Mouse (Mus musculus) embryonic facial prominence, embryonic 12.5 days (tissue): Measurements from ENCODE around the gene Cldn7. TPM values are rescaled to one million over a fixed set of nuclear protein-coding genes. Genes with fewer than 3 reads are reported as not detected.

Experiments used
- ATAC-seq: fragments of 200-750 bp; cut with Nextera tagmentation; 2 replicates; pipeline ENCODE4 v1.8.0; 2017; ENCODE audit not compliant: insufficient number of reproducible peaks, insufficient read depth, low FRiP score, low TSS enrichment
- H3K27ac ChIP-seq: fragments of 300-500 bp; sonication (generic); 2 replicates; pipeline ENCODE4 v1.5.1; 2016; ENCODE audit warnings: mild to moderate bottlenecking
- H3K27me3 ChIP-seq: fragments of 300-500 bp; sonication (generic); 2 replicates; pipeline ENCODE4 v1.6.1; 2016; ENCODE audit warnings: mild to moderate bottlenecking, moderate library complexity
- H3K36me3 ChIP-seq: fragments of 300-500 bp; sonication (generic); 2 replicates; pipeline ENCODE4 v1.6.1; 2016; ENCODE audit warnings: mild to moderate bottlenecking
- H3K4me1 ChIP-seq: fragments of 300-500 bp; sonication (generic); 2 replicates; pipeline ENCODE4 v1.6.1; 2016
- H3K4me2 ChIP-seq: fragments of 300-500 bp; sonication (generic); replicated peaks from 2 replicates; pipeline ENCODE4 v1.6.1; 2016; ENCODE audit warnings: mild to moderate bottlenecking, moderate library complexity
- H3K4me3 ChIP-seq: fragments of 300-500 bp; sonication (generic); 2 replicates; pipeline ENCODE4 v1.5.1; 2016; ENCODE audit warnings: mild to moderate bottlenecking
- H3K9ac ChIP-seq: fragments of 300-500 bp; sonication (generic); 2 replicates; pipeline ENCODE4 v1.6.1; 2016; ENCODE audit warnings: mild to moderate bottlenecking, moderate library complexity
- H3K9me3 ChIP-seq: fragments of 300-500 bp; sonication (generic); 2 replicates; pipeline ENCODE4 v1.6.1; 2016; ENCODE audit warnings: mild to moderate bottlenecking, moderate library complexity
- WGBS: fragments of 180-500 bp; shearing (Covaris S2); methylation state at CpG from one replicate; pipeline ENCODE4 v1.1.7; 2016; 5-methylcytosine and 5-hydroxymethylcytosine counted together
- polyA plus RNA-seq: library from polyadenylated mRNA; unstranded; fragments of >200 nt; fragmentation: Nextera tagmentation; extraction: Ambion mirVana; gene quantifications from 2 replicates; pipeline ENCODE4 v1.2.1, GENCODE M21; 2016

Cldn7 gene
- polyA plus RNA-seq, 1 experiment from 2014 or later = 29.6 TPM

DNA sequence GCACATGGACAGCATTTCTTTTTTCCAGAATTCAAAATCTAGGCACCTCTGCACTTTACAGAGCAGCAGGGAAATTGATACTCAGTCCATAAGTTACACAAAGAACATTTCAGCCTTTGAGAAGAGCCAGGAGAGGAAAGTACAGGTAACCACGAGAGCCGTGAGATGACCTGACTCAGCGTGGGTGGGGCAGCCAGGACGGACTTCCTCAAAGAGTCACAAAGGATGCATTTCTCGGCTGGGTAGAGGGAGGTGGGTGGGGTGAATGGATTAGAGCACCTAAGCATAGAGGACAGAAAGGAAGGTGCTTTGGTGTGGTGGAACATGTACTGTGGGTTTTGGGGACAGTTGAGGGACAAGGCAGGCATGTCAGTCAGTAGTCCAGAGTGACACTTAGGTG lies 2.7 kb upstream of the Cldn7 start:
- ATAC-seq = no peak
- no peaks in the 10 kb centered on the region for H3K36me3 ChIP-seq
- peaks cover 64% of the 10 kb centered on the region for H3K27me3 ChIP-seq
- no peak overlapping the region for H3K4me3 ChIP-seq
- no peak overlapping the region for H3K4me2 ChIP-seq
- H3K27ac ChIP-seq = no peak overlapping the region
- H3K9me3 ChIP-seq = no peaks in the 10 kb centered on the region
- H3K4me1 ChIP-seq = peaks cover 8% of the 10 kb centered on the region; the same call in 1 of the 2 replicates
- no peak overlapping the region for H3K9ac ChIP-seq
- WGBS = 37% methylated on average over 5 of the region's 5 CpGs

DNA sequence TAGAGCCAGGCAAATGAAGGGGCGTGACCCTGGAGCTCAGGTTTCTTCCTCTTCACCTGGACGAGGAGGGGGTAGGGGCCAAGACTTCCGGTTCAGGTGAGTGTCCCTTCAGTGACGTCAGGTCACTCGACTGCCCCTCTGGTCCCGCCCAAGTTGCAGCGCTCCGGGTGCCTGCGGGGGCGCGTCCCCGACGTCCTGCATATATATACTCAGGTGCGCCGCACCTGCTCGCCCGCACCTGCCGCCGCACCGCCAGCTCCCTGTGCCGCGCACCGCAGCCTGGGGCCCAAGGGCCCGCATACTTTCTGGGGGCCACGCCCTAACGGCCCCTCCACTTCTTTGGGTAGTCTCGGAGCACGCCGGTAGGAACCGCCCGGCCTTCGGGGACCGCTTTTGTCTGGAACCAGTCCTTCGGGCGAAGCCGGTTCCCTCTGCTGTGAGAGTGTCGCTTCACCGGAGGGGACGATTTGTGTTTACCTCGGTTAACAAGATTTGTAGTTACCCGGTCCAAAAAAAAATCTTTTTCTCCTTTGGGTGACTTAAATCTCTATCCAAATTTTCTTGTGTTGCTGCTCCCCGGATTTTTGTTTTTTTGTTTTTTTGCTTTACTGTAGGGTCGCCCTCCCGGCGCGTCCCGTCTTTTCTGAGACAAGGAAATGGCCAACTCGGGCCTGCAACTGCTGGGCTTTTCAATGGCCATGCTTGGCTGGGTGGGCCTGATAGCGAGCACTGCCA lies 859 bp downstream of the Cldn7 start:
- Histone ChIP-seq H3K9me3 (no peaks in the 10 kb centered on the region), H3K4me2 (peak overlapping the region; percentile 53), H3K4me1 (peaks cover 8% of the 10 kb centered on the region; the same call in 1 of the 2 replicates), H3K27ac (0 out of 2 replicates have a peak overlapping the region, but pooled peaks have one; percentile 52), H3K4me3 (peak overlapping the region; percentile 37), H3K27me3 (peaks cover 74% of the 10 kb centered on the region), H3K36me3 (peaks cover 29% of the 10 kb centered on the region), H3K9ac (no peak overlapping the region)
- no peak for ATAC-seq
- 3% methylated on average over 46 of the region's 49 CpGs for WGBS

DNA sequence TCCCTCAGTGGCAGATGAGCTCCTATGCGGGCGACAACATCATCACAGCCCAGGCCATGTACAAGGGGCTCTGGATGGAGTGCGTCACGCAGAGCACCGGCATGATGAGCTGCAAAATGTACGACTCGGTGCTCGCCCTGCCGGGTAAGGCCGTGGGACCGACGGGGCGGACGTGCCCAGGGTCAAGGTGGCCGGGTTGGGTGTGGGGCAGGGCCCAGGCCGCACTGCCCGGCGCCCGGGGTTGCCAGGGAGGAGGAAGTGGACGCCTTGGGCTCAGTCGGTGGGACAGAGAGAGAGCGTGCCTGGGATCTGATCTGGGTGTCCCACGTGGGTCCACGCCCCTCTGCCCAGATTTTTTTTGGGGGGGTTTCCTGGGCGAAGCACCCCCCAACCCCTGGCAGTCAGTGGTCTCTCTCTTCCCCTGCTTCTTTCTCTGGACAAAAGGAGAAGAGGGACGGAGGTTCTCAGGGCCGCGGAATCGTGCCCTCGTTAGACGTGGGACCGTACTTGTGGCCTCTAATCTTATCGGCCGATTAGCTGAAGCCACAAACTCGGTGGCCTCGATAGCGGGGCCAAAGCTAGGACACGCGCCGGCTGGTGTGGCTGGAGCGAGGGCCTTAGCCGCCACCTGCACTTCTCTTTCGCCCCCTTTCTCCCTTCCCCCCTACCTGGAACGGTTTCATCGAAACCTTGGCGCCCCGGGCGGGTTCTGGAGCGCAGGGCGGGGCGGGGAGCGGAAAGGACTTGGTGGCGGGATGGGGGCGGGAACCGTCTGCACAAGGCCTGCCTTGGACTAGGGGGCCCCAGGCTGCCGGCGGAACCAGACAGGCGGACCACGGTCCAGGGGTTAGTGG lies 1.7 kb downstream of the Cldn7 start:
- H3K4me3 ChIP-seq = peak overlapping the region; percentile 37
- 0 out of 2 replicates have a peak overlapping the region, but pooled peaks have one; percentile 25 for H3K27ac ChIP-seq

GRCm38 (mm10) chr11:69966860-69967517 lies 2.4 kb downstream of the Cldn7 start:
- H3K27me3 ChIP-seq = peaks cover 60% of the 10 kb centered on the region
- no peak for ATAC-seq
- 37% methylated on average over 17 of the region's 17 CpGs for WGBS
- H3K4me2 ChIP-seq = peak overlapping the region; percentile 53
- peaks cover 33% of the 10 kb centered on the region for H3K36me3 ChIP-seq
- H3K27ac ChIP-seq = no peak overlapping the region
- peak overlapping the region; percentile 21; the same call in 1 of the 2 replicates for H3K9ac ChIP-seq
- H3K4me3 ChIP-seq = peak overlapping the region; percentile 37
- H3K4me1 ChIP-seq = peaks cover 8% of the 10 kb centered on the region; the same call in 1 of the 2 replicates
- H3K9me3 ChIP-seq = no peaks in the 10 kb centered on the region

More for the DNA sequence above, 1.7 kb downstream of the Cldn7 start:
- 1% methylated on average over 59 of the region's 59 CpGs for WGBS
- 0 out of 2 replicates have a peak, but pooled peaks have one; percentile 23 for ATAC-seq
- H3K36me3 ChIP-seq = peaks cover 32% of the 10 kb centered on the region
- H3K4me1 ChIP-seq = peaks cover 8% of the 10 kb centered on the region; the same call in 1 of the 2 replicates
- no peaks in the 10 kb centered on the region for H3K9me3 ChIP-seq
- peak overlapping the region; percentile 53 for H3K4me2 ChIP-seq
- H3K27me3 ChIP-seq = peaks cover 67% of the 10 kb centered on the region
- peak overlapping the region; percentile 21; the same call in 1 of the 2 replicates for H3K9ac ChIP-seq

DNA sequence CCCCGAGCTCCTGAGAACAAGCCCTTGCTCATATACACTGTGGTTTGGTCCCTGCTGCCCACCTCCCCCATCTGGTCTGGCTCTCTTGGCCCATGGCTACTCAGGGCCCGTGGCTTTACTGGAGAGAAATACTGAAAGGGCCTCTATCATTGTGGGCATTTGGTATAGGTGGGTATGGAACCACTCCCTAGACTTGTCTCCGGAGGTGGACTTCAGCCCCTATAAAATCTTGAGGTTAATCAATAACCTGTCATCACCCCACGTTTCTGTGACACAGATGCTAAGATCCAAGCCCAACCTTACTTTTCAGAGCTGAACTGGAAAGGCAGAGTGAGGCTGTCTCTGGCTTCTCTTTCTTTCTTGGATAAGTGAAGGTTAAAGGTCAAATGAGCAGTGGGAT lies 4.2 kb downstream of the Cldn7 start:
- ATAC-seq = no peak
- no peak overlapping the region for H3K4me3 ChIP-seq
- H3K9ac ChIP-seq = no peak overlapping the region
- no peak overlapping the region for H3K27ac ChIP-seq
- no peak overlapping the region for H3K4me2 ChIP-seq
- H3K4me1 ChIP-seq = peaks cover 8% of the 10 kb centered on the region; the same call in 1 of the 2 replicates
- H3K9me3 ChIP-seq = no peaks in the 10 kb centered on the region
- H3K27me3 ChIP-seq = peaks cover 43% of the 10 kb centered on the region
- WGBS = 81% methylated on average over 4 of the region's 4 CpGs
- peaks cover 49% of the 10 kb centered on the region for H3K36me3 ChIP-seq

DNA sequence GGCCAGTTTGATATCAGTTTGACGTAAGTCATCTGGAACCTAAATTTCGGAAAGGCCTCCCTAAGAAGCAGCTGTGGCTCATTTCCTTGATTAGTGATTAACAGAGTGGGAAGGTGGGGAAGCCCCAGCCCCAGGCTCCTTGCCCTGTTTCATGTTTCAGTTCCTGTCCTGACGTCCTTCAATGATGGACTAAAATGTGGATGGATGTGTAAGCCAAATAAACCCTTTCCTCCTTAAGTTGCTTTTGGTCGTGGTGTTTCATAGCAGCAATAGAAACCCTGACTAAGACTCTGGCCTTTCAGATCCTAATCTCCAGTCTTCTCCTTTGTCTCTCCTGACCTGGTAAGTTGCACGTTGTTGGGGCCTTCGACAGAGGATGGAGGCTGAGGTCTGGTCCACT lies 5.6 kb downstream of the Cldn7 start:
- 80% methylated on average over 6 of the region's 6 CpGs for WGBS
- no peak overlapping the region for H3K4me3 ChIP-seq
- H3K4me1 ChIP-seq = peaks cover 7% of the 10 kb centered on the region; the same call in 1 of the 2 replicates
- H3K9ac ChIP-seq = no peak overlapping the region
- peaks cover 29% of the 10 kb centered on the region for H3K27me3 ChIP-seq
- H3K4me2 ChIP-seq = no peak overlapping the region
- no peak for ATAC-seq
- no peaks in the 10 kb centered on the region for H3K9me3 ChIP-seq
- H3K27ac ChIP-seq = no peak overlapping the region
- peaks cover 62% of the 10 kb centered on the region for H3K36me3 ChIP-seq

DNA sequence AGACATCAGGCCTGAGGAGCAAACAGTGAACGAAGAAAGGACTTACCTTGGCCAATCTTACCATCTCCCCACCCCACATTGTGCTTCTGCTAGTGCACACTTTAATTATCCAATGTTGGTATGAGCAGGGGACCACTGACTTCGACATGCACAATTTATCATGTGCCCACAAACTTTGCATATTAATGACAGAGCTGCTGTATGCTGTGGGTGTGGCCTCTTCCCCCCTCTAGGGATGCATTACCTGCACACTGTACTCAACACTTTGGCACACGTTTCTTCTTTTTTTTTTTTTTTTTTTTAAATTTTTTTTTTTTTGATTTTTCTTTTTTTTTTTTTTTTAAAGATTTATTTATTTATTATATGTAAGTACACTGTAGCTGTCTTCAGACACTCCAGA lies 6.2 kb downstream of the Cldn7 start:
- no peaks in the 10 kb centered on the region for H3K9me3 ChIP-seq
- ATAC-seq = no peak
- H3K36me3 ChIP-seq = peaks cover 68% of the 10 kb centered on the region
- H3K4me2 ChIP-seq = no peak overlapping the region
- H3K4me3 ChIP-seq = no peak overlapping the region
- H3K9ac ChIP-seq = no peak overlapping the region
- H3K27me3 ChIP-seq = peaks cover 24% of the 10 kb centered on the region
- WGBS = 80% methylated on average over 3 of the region's 3 CpGs
- H3K27ac ChIP-seq = no peak overlapping the region
- H3K4me1 ChIP-seq = peaks cover 4% of the 10 kb centered on the region; the same call in 1 of the 2 replicates

DNA sequence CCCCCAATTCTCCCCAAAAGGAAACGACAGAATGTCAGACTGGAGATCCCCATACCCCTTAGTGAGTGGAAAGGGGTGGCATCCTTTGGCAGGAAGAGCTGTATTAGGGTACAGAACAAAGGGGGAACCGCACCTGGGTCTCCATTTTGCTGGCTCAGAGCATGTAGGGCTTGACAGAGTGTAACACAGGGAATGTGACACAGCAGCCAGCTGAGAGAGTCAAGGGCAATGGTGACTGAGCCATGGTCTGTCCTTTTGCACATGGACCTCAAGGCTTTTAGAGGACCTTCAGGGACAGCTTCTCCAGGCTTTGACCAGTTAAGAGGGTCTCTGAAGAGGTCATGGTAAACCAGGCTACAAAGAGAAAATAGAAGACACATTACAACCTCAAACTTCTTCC lies 10.3 kb downstream of the Cldn7 start:
- no peak overlapping the region for H3K4me3 ChIP-seq
- H3K9ac ChIP-seq = no peak overlapping the region
- H3K27ac ChIP-seq = no peak overlapping the region
- H3K36me3 ChIP-seq = peaks cover 69% of the 10 kb centered on the region
- WGBS = 91% methylated on average over 2 of the region's 2 CpGs
- H3K27me3 ChIP-seq = no peaks in the 10 kb centered on the region
- no peak for ATAC-seq
- H3K9me3 ChIP-seq = no peaks in the 10 kb centered on the region
- peaks cover 5% of the 10 kb centered on the region; the same call in 1 of the 2 replicates for H3K4me1 ChIP-seq
- no peak overlapping the region for H3K4me2 ChIP-seq

DNA sequence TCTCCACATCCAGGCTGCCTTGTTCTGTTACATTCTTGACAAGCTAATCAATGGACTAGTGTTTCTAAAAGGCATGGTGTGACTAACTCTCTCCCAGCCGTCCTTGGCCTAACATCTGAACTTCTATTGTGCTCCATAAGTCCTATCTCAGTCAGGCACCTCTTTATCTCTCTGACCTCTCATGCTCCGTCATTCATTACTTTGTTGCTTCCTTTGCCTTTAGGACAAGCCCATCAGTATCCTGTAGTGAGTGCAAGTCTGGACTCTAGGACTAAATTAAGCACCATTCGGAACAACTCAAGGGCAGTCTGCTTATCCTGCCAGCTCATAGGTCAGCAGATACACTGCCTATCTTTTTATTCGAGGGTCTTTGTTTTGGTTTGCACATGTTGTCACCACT lies 11.7 kb downstream of the Cldn7 start:
- ATAC-seq = no peak
- Histone ChIP-seq H3K36me3 (peaks cover 60% of the 10 kb centered on the region), H3K27me3 (no peaks in the 10 kb centered on the region), H3K9me3 (no peaks in the 10 kb centered on the region), H3K27ac (no peak overlapping the region), H3K4me3 (no peak overlapping the region), H3K4me1 (peaks cover 5% of the 10 kb centered on the region; the same call in 1 of the 2 replicates), H3K4me2 (no peak overlapping the region), H3K9ac (no peak overlapping the region)
- WGBS = 83% methylated on average over 4 of the region's 4 CpGs

GRCm38 (mm10) chr11:69979827-69980195 lies 15.2 kb downstream of the Cldn7 start:
- Histone ChIP-seq H3K36me3 (peaks cover 45% of the 10 kb centered on the region), H3K4me3 (peak overlapping the region; percentile 99), H3K9me3 (no peaks in the 10 kb centered on the region), H3K4me1 (peaks cover 20% of the 10 kb centered on the region), H3K27ac (peak overlapping the region; percentile 99), H3K4me2 (peak overlapping the region; percentile 78), H3K27me3 (no peaks in the 10 kb centered on the region), H3K9ac (peak overlapping the region; percentile 99)
- no peak; the same call in 1 of the 2 replicates for ATAC-seq
- WGBS = 2% methylated on average over 16 of the region's 16 CpGs
